Mouse (Mus musculus) intestine, postnatal 0 days (tissue): ENCODE measurements around the gene Dusp12. TPM values are rescaled to one million over a fixed set of nuclear protein-coding genes. Genes with fewer than 3 reads are reported as not detected.
A peak's percentile ranks its signal among the peaks of the same experiment; 100 is the strongest.

ENCODE experiments used
- ATAC-seq: fragments of 200-750 bp; cut with Nextera tagmentation; 2 replicates; pipeline ENCODE4 v1.8.0; 2017; ENCODE audit warnings: mild to moderate bottlenecking, moderate TSS enrichment, moderate library complexity
- H3K27ac ChIP-seq: fragments of 300-500 bp; sonication (generic); 2 replicates; pipeline ENCODE4 v1.5.1; 2014; ENCODE audit warnings: mild to moderate bottlenecking, low read depth, low read length, moderate library complexity
- H3K27me3 ChIP-seq: fragments of 300-500 bp; sonication (generic); replicated peaks from 2 replicates; pipeline ENCODE4 v1.6.1; 2014; ENCODE audit warnings: low read length, mixed read lengths; ENCODE audit not compliant: control insufficient read depth, insufficient read depth
- H3K36me3 ChIP-seq: fragments of 300-500 bp; sonication (generic); 2 replicates; pipeline ENCODE4 v1.6.1; 2014; ENCODE audit warnings: mild to moderate bottlenecking, moderate library complexity; ENCODE audit not compliant: control insufficient read depth, insufficient read depth
- H3K4me1 ChIP-seq: fragments of 300-500 bp; sonication (generic); replicated peaks from 2 replicates; pipeline ENCODE4 v1.6.1; 2014; ENCODE audit warnings: antibody characterized with exemption, low read length, mixed read lengths; ENCODE audit not compliant: control insufficient read depth, insufficient read depth
- H3K4me2 ChIP-seq: fragments of 300-500 bp; sonication (generic); replicated peaks from 2 replicates; pipeline ENCODE4 v1.6.1; 2014; ENCODE audit warnings: low read depth, mild to moderate bottlenecking, moderate library complexity
- H3K4me3 ChIP-seq: fragments of 300-500 bp; sonication (generic); 2 replicates; pipeline ENCODE4 v1.5.1; 2014; ENCODE audit warnings: low read depth, low read length
- H3K9ac ChIP-seq: fragments of 300-500 bp; sonication (generic); 2 replicates; pipeline ENCODE4 v1.6.1; 2014; ENCODE audit warnings: mild to moderate bottlenecking, low read depth, low read length
- H3K9me3 ChIP-seq: fragments of 300-500 bp; sonication (generic); 2 replicates; pipeline ENCODE4 v1.6.1; 2016; ENCODE audit warnings: mixed run types; ENCODE audit not compliant: control insufficient read depth
- CTCF ChIP-seq: sonication (generic); IDR thresholded peaks from 2 replicates; pipeline ENCODE4 v1.5.1; 2016; ENCODE audit warnings: low read depth, mild to moderate bottlenecking, control low read depth, antibody characterized with exemption, moderate library complexity
- WGBS: fragments of 180-500 bp; shearing (Covaris S2); extraction: QIAGEN DNeasy Blood & Tissue Kit; methylation state at CpG from one replicate; pipeline ENCODE4 v1.1.7; 2014; 5-methylcytosine and 5-hydroxymethylcytosine counted together
- polyA plus RNA-seq: library from polyadenylated mRNA; unstranded; fragments of >200 nt; fragmentation: Nextera tagmentation; extraction: Ambion mirVana; gene quantifications from 2 replicates; pipeline ENCODE4 v1.2.1, GENCODE M21; 2015

Dusp12 gene
- polyA plus RNA-seq, 1 experiment from 2014 or later: 65.1 TPM

- no peaks in the 10 kb centered on the region for H3K4me1 ChIP-seq
- H3K9ac ChIP-seq: no peak overlapping the region
- 0 out of 2 replicates have a peak, but pooled peaks cover 5% of the 10 kb centered on the region for H3K36me3 ChIP-seq
- no peak overlapping the region for H3K27ac ChIP-seq
- no peak overlapping the region for H3K4me2 ChIP-seq
- TF ChIP-seq CTCF: peak; percentile 50
- WGBS: 87% methylated on average over 2 of the region's 2 CpGs
- H3K4me3 ChIP-seq: no peak overlapping the region
- no peaks in the 10 kb centered on the region for H3K27me3 ChIP-seq
- ATAC-seq: no peak
- H3K9me3 ChIP-seq: no peaks in the 10 kb centered on the region
These were observed 13.4 kb downstream of the Dusp12 start for GRCm38 (mm10) chr1:170871961-170872360.

GRCm38 (mm10) chr1:170871402-170871801, 13.9 kb downstream of the Dusp12 start:
- no peak for TF ChIP-seq CTCF
- Histone ChIP-seq H3K4me1 (no peaks in the 10 kb centered on the region), H3K27me3 (no peaks in the 10 kb centered on the region), H3K9me3 (no peaks in the 10 kb centered on the region), H3K9ac (no peak overlapping the region), H3K4me3 (no peak overlapping the region), H3K27ac (no peak overlapping the region), H3K36me3 (0 out of 2 replicates have a peak, but pooled peaks cover 5% of the 10 kb centered on the region), H3K4me2 (no peak overlapping the region)
- no peak for ATAC-seq
- 90% methylated on average over 6 of the region's 6 CpGs for WGBS

- Histone ChIP-seq H3K4me1 (no peaks in the 10 kb centered on the region), H3K27ac (no peak overlapping the region), H3K4me3 (peak overlapping the region; percentile 73), H3K9me3 (no peaks in the 10 kb centered on the region), H3K9ac (no peak overlapping the region), H3K36me3 (no peaks in the 10 kb centered on the region), H3K4me2 (peak overlapping the region; percentile 84), H3K27me3 (no peaks in the 10 kb centered on the region)
- TF ChIP-seq CTCF: no peak
- WGBS: 12% methylated on average over 14 of the region's 14 CpGs
- ATAC-seq: peak; percentile 14; the same call in 1 of the 2 replicates
These were observed 16.4 kb downstream of the Dusp12 start for GRCm38 (mm10) chr1:170868905-170869283.

- Histone ChIP-seq H3K9ac (0 out of 2 replicates have a peak overlapping the region, but pooled peaks have one; percentile 68), H3K4me2 (peak overlapping the region; percentile 84), H3K36me3 (no peaks in the 10 kb centered on the region), H3K27me3 (no peaks in the 10 kb centered on the region), H3K9me3 (no peaks in the 10 kb centered on the region), H3K4me3 (peak overlapping the region; percentile 73), H3K27ac (no peak overlapping the region), H3K4me1 (no peaks in the 10 kb centered on the region)
- ATAC-seq: peak; percentile 77
- under 1% methylated on average over 33 of the region's 33 CpGs for WGBS
- TF ChIP-seq CTCF: no peak
These were observed 17.0 kb downstream of the Dusp12 start for GRCm38 (mm10) chr1:170868107-170868904.

- H3K27me3 ChIP-seq: no peaks in the 10 kb centered on the region
- H3K4me2 ChIP-seq: peak within 1 kb of the TSS; percentile 84
- TF ChIP-seq CTCF: no peak
- peak within 1 kb of the TSS; percentile 55 for H3K27ac ChIP-seq
- peak within 1 kb of the TSS; percentile 68 for H3K9ac ChIP-seq
- no peaks in the 10 kb centered on the region for H3K36me3 ChIP-seq
- WGBS: under 1% methylated on average over 25 of the region's 25 CpGs
- no peaks in the 10 kb centered on the region for H3K9me3 ChIP-seq
- H3K4me1 ChIP-seq: no peaks in the 10 kb centered on the region
- H3K4me3 ChIP-seq: peak within 1 kb of the TSS; percentile 73
- peak; percentile 78 for ATAC-seq
These were observed 17.6 kb downstream of the Dusp12 start, which contains the start of gene Atf6 for GRCm38 (mm10) chr1:170867691-170868105. Gene Atf6 (minus strand): TSS chr1:170867771.

- H3K9me3 ChIP-seq: no peaks in the 10 kb centered on the region
- 2% methylated on average over 30 of the region's 30 CpGs for WGBS
- peak overlapping the region; percentile 68 for H3K9ac ChIP-seq
- H3K27me3 ChIP-seq: no peaks in the 10 kb centered on the region
- peak; percentile 39 for ATAC-seq
- H3K27ac ChIP-seq: peak overlapping the region; percentile 55
- no peak for TF ChIP-seq CTCF
- H3K4me3 ChIP-seq: peak overlapping the region; percentile 73
- no peaks in the 10 kb centered on the region for H3K4me1 ChIP-seq
- no peaks in the 10 kb centered on the region for H3K36me3 ChIP-seq
- H3K4me2 ChIP-seq: peak overlapping the region; percentile 84
These were observed 18.2 kb downstream of the Dusp12 start for GRCm38 (mm10) chr1:170866992-170867690.
